Mouse (Mus musculus): ENCODE measurements around the gene Adam1a. TPM values are rescaled to one million over a fixed set of nuclear protein-coding genes. Genes with fewer than 3 reads are reported as not detected.
"Not testable (repeated sequence)": the region's sequence is repeated elsewhere in the genome, so short reads cannot be mapped to it uniquely, and the experiment has no call there.

Gene Adam1a
- total and polyA plus RNA-seq, 2 experiments from 2014 or later, result 2.4 to 17.0 TPM

DNA sequence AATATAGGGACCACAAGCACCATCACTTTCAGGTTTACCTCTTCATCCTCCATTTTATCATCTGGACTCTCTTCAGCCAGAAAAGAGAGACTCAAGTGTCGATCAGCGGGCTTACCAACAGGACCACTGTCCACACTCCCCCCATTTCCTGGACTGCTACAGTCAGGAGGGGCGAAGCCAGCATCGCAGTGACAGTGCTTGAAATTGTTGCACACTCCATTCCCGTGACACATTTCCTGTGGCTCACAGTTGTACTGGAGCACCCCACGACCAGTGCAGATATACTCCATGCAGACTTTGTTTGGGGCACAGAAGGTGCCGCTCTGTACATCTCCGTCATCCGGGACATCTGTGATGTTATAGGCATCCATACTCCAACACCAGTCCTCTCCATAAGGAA is 26.3 kb downstream of the Adam1a start:
- no peak for DNase-seq (ENCODE audit: low spot score)
- Histone ChIP-seq H3K36me3 (ENCODE audit: insufficient read depth, low read length) (peaks cover 12% of the 10 kb centered on the region), H3K9me3 (ENCODE audit: low read length) (no peaks in the 10 kb centered on the region), H3K4me1 (ENCODE audit: insufficient read depth, low read length) (no peaks in the 10 kb centered on the region), H3K9ac (replicated peaks; ENCODE audit: low read length, poor library complexity, severe bottlenecking) (no peak overlapping the region), H3K27ac (ENCODE audit: low read depth, low read length) (no peak overlapping the region), H3K4me3 (ENCODE audit: low read depth, low read length) (no peak overlapping the region), H3K4me2 (ENCODE audit: low read depth, low read length, poor library complexity, severe bottlenecking) (no peak overlapping the region), H3K27me3 (ENCODE audit: insufficient read depth, low read length) (no peaks in the 10 kb centered on the region)
- TF ChIP-seq CTCF (IDR thresholded peaks at IDR 0.05), result no peak
- ATAC-seq (ENCODE audit: low FRiP score), result no peak
- WGBS, result 95% methylated on average over 9 of the region's 9 CpGs

DNA sequence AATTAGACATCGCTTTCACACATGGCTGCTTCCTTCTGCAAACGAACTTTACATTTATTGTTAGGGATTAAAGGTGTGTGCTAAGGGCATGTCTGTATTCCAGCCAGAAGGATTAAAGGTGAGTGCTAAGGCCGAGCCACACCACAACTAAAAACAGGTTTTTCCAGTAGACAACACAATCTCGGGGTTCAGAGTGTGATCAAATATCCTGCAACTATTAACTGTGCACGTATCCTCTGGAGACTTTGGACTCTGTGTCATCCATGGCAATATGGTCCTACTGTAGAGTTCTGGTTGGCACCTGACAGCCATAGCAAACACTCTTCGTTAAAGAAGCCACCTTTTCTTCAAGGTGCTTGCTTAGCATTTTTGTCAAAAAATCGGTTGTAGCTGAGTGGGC is 35.3 kb downstream of the Adam1a start:
- 81% methylated on average over 7 of the region's 7 CpGs for WGBS
- Histone ChIP-seq H3K27me3 (ENCODE audit: insufficient read depth, low read length) (no peaks in the 10 kb centered on the region), H3K27ac (ENCODE audit: low read depth, low read length) (no peak overlapping the region), H3K9ac (replicated peaks; ENCODE audit: low read length, poor library complexity, severe bottlenecking) (no peak overlapping the region), H3K36me3 (ENCODE audit: insufficient read depth, low read length) (no peaks in the 10 kb centered on the region), H3K4me1 (ENCODE audit: insufficient read depth, low read length) (no peaks in the 10 kb centered on the region), H3K4me3 (ENCODE audit: low read depth, low read length) (no peak overlapping the region), H3K4me2 (ENCODE audit: low read depth, low read length, poor library complexity, severe bottlenecking) (no peak overlapping the region), H3K9me3 (ENCODE audit: low read length) (no peaks in the 10 kb centered on the region)
- no peak for ATAC-seq (ENCODE audit: low FRiP score)
- DNase-seq (ENCODE audit: low spot score), result no peak
- no peak for TF ChIP-seq CTCF (IDR thresholded peaks at IDR 0.05)

DNA sequence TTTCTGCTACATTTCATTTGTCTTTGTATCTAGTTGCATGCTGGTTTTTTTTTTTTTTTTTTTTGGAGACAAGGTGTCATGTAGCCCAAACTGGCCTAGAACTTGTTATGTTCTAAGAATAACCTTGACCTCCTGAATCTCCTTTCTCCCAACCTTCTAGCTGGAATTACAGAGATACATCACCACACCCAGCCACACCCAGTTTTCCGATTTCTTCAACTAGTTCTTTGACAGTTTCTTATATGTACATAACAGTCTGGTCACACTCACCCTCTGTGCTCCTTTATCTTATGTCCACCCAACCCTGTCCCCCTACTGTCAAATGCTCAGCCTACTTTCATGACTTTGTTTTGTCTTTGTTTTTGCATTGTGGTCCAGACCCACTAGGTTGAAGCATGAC is 38.4 kb downstream of the Adam1a start:
- ATAC-seq (ENCODE audit: low FRiP score) (no peak), DNase-seq (ENCODE audit: low spot score) (no peak)
- no peak overlapping the region for H3K4me2 ChIP-seq (ENCODE audit: low read depth, low read length, poor library complexity, severe bottlenecking)
- no peaks in the 10 kb centered on the region for H3K27me3 ChIP-seq (ENCODE audit: insufficient read depth, low read length)
- H3K9me3 ChIP-seq (ENCODE audit: low read length), result no peaks in the 10 kb centered on the region
- WGBS, result 97% methylated on average over 1 of the region's 1 CpGs
- H3K4me1 ChIP-seq (ENCODE audit: insufficient read depth, low read length), result no peaks in the 10 kb centered on the region
- H3K9ac ChIP-seq (replicated peaks; ENCODE audit: low read length, poor library complexity, severe bottlenecking), result no peak overlapping the region
- no peak overlapping the region for H3K27ac ChIP-seq (ENCODE audit: low read depth, low read length)
- no peak for TF ChIP-seq CTCF (IDR thresholded peaks at IDR 0.05)
- H3K36me3 ChIP-seq (ENCODE audit: insufficient read depth, low read length), result no peaks in the 10 kb centered on the region
- H3K4me3 ChIP-seq (ENCODE audit: low read depth, low read length), result no peak overlapping the region

DNA sequence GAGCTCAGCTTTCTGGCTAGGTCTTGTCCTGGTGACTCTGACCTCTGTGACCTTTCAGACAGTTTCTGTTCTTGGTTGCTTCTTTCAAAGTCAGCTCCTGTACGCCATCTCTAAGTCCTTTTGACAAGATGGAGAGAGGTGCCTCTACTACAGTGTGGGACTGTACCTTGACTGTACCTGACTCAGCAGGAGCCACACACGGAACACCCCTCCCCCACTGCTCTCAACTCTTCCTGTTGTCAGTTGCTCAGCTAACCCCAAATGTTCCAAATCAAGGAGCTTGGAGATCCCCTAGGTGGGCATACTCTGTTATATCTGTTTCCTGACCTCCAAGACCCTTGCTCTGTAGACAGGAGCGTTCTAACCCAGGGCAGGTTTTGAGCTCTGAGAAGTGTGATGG is 42.1 kb downstream of the Adam1a start, which contains the start of gene Adam1b:
Adam1b (minus strand) TSS at position 205 of the 400 bp plus-strand sequence.
- WGBS, result 88% methylated on average over 3 of the region's 3 CpGs
- H3K36me3 ChIP-seq (ENCODE audit: insufficient read depth, low read length), result no peaks in the 10 kb centered on the region
- no peak within 1 kb of the TSS for H3K27ac ChIP-seq (ENCODE audit: low read depth, low read length)
- H3K9me3 ChIP-seq (ENCODE audit: low read length), result no peaks in the 10 kb centered on the region
- H3K4me2 ChIP-seq (ENCODE audit: low read depth, low read length, poor library complexity, severe bottlenecking), result no peak within 1 kb of the TSS
- H3K9ac ChIP-seq (replicated peaks; ENCODE audit: low read length, poor library complexity, severe bottlenecking), result no peak within 1 kb of the TSS
- no peaks in the 10 kb centered on the region for H3K27me3 ChIP-seq (ENCODE audit: insufficient read depth, low read length)
- no peak within 1 kb of the TSS for H3K4me3 ChIP-seq (ENCODE audit: low read depth, low read length)
- ATAC-seq (ENCODE audit: low FRiP score) (no peak), DNase-seq (ENCODE audit: low spot score) (no peak)
- TF ChIP-seq CTCF (IDR thresholded peaks at IDR 0.05), result no peak
- no peaks in the 10 kb centered on the region for H3K4me1 ChIP-seq (ENCODE audit: insufficient read depth, low read length)

DNA sequence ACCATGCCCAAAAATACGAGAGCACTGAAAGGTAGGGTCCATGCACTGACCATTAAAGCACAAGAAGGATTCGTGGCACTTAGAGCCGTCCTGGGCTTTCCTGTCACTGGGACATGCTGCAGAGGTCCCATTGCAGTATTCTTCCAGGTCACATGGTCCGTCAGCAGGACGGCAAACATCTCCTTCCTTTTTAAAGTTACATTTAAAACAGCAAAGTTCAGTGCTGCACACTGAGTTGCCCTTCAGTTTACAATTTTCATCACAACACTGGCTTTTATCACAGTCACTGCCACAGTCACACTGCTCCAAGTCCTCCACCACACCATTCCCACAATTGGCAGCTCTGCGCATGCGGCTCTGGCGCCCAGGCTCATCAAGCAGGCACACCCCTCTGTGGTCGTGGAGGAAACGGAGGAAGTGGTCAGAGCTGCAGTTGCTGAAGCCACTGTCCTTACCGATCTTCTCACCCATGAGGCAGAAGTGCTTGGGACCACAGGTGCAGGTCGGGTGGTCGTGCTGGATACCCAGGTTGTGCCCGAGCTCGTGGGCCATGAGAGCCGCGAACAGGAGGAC is 43.8 kb downstream of the Adam1a start:
- ATAC-seq (ENCODE audit: low FRiP score); H3K27me3 ChIP-seq (ENCODE audit: insufficient read depth, low read length); H3K4me1 ChIP-seq (ENCODE audit: insufficient read depth, low read length); H3K4me3 ChIP-seq (ENCODE audit: low read depth, low read length); H3K27ac ChIP-seq (ENCODE audit: low read depth, low read length); H3K9me3 ChIP-seq (ENCODE audit: low read length); H3K4me2 ChIP-seq (ENCODE audit: low read depth, low read length, poor library complexity, severe bottlenecking); H3K9ac ChIP-seq (replicated peaks; ENCODE audit: low read length, poor library complexity, severe bottlenecking); DNase-seq (ENCODE audit: low spot score); H3K36me3 ChIP-seq (ENCODE audit: insufficient read depth, low read length): not testable (repeated sequence)
- 72% methylated on average over 10 of the region's 17 CpGs for WGBS

DNA sequence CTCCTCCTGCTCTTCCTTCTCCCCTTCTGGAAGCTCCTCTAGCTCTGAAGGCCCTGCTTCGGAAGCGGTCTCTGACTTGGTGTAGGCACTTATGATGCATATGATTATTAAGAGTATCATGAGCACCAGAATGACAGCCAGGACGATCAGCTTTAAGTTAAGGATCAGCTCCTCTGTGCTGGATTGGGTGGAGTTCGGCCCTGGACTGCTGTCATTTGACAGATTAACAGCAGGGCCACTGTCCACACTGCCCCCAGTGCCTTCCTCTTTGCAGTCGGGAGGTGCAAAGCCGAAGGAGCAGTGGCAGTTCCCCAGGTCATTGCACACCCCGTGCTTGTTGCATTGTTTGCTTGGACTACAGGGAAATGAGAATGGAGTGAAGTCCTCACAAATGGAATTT is 44.6 kb downstream of the Adam1a start:
- no peaks in the 10 kb centered on the region for H3K27me3 ChIP-seq (ENCODE audit: insufficient read depth, low read length)
- no peaks in the 10 kb centered on the region for H3K9me3 ChIP-seq (ENCODE audit: low read length)
- H3K4me1 ChIP-seq (ENCODE audit: insufficient read depth, low read length), result no peaks in the 10 kb centered on the region
- no peak overlapping the region for H3K27ac ChIP-seq (ENCODE audit: low read depth, low read length)
- TF ChIP-seq CTCF (IDR thresholded peaks at IDR 0.05), result no peak
- H3K4me2 ChIP-seq (ENCODE audit: low read depth, low read length, poor library complexity, severe bottlenecking), result no peak overlapping the region
- H3K4me3 ChIP-seq (ENCODE audit: low read depth, low read length), result no peak overlapping the region
- ATAC-seq (ENCODE audit: low FRiP score) (no peak), DNase-seq (ENCODE audit: low spot score) (no peak)
- H3K36me3 ChIP-seq (ENCODE audit: insufficient read depth, low read length), result no peaks in the 10 kb centered on the region
- no peak overlapping the region for H3K9ac ChIP-seq (replicated peaks; ENCODE audit: low read length, poor library complexity, severe bottlenecking)
- 75% methylated on average over 7 of the region's 7 CpGs for WGBS

All from midbrain, postnatal 0 days (tissue).